In genomic region chr17:14230698-14231430, GRCm38 (mm10) we compare ENCODE assay signal across 12 mouse cellular contexts. TPM values are rescaled to one million over a fixed set of nuclear protein-coding genes. Genes with fewer than 3 reads are reported as not detected.
DNase-seq lines count a peak whose midpoint lies in the region; ATAC-seq lines count a peak whose summit lies in the region.
"Had no signal": no experiment of that assay in that cellular context is flagged by ENCODE, and none has a peak within 500 bp of the region (broad histone marks: within the 10 kb centered on the region; RNA-seq: fewer than 3 reads in every experiment).

No protein-coding gene starts in this region.

- H3K27ac ChIP-seq in midbrain, embryonic 13.5 days = no peak overlapping the region
- no peak overlapping the region for H3K27ac ChIP-seq in midbrain, embryonic 10.5 days (replicated peaks)
- peak overlapping the region; percentile 49 for H3K27ac ChIP-seq in intestine, embryonic 15.5 days
- H3K27ac ChIP-seq in stomach, embryonic 15.5 days = peak overlapping the region; percentile 67
- no peak overlapping the region for H3K27ac ChIP-seq in forebrain, embryonic 14.5 days (ENCODE audit: low read depth, low read length)
- H3K27ac ChIP-seq: neural tube, embryonic 12.5 days had no signal

- H3K4me1 ChIP-seq in midbrain, embryonic 13.5 days (replicated peaks) = no peaks in the 10 kb centered on the region; the same call in 1 of the 2 replicates
- peaks cover 21% of the 10 kb centered on the region for H3K4me1 ChIP-seq in midbrain, embryonic 10.5 days
- peaks cover 25% of the 10 kb centered on the region for H3K4me1 ChIP-seq in intestine, embryonic 15.5 days (replicated peaks)
- peaks cover 24% of the 10 kb centered on the region; the same call in 1 of the 2 replicates for H3K4me1 ChIP-seq in stomach, embryonic 15.5 days
- H3K4me1 ChIP-seq in forebrain, embryonic 14.5 days (ENCODE audit: control insufficient read depth, insufficient read depth, low read length) = no peaks in the 10 kb centered on the region
- H3K4me1 ChIP-seq: heart, embryonic 12.5 days had no signal

- H3K9ac ChIP-seq in midbrain, embryonic 13.5 days (replicated peaks) = 0 out of 2 replicates have a peak overlapping the region, but pooled peaks have one; percentile 29
- no peak overlapping the region for H3K9ac ChIP-seq in intestine, embryonic 15.5 days
- H3K9ac ChIP-seq in stomach, embryonic 15.5 days = no peak overlapping the region
- H3K9ac ChIP-seq in forebrain, embryonic 14.5 days (ENCODE audit: low read length) = no peak overlapping the region
- H3K9ac ChIP-seq: heart, embryonic 12.5 days; neural tube, embryonic 12.5 days had no signal

- H3K4me2 ChIP-seq in midbrain, embryonic 13.5 days (replicated peaks) = no peak overlapping the region
- no peak overlapping the region for H3K4me2 ChIP-seq in intestine, embryonic 15.5 days (replicated peaks)
- H3K4me2 ChIP-seq in stomach, embryonic 15.5 days = no peak overlapping the region; the same call in 1 of the 2 replicates
- no peak overlapping the region for H3K4me2 ChIP-seq in forebrain, embryonic 14.5 days (ENCODE audit: low read length)
- H3K4me2 ChIP-seq: heart, embryonic 12.5 days; neural tube, embryonic 12.5 days had no signal

- no peak for ATAC-seq in midbrain, embryonic 13.5 days
- ATAC-seq in intestine, embryonic 15.5 days = 0 out of 2 replicates have a peak, but pooled peaks have one; percentile 4
- ATAC-seq in stomach, embryonic 15.5 days (ENCODE audit: insufficient read depth, low FRiP score, low read depth) = 0 out of 2 replicates have a peak, but pooled peaks have one; percentile 10
- ATAC-seq in forebrain, embryonic 14.5 days = no peak

- H3K9me3 ChIP-seq in midbrain, embryonic 13.5 days = no peaks in the 10 kb centered on the region
- H3K9me3 ChIP-seq in midbrain, embryonic 10.5 days (replicated peaks) = no peaks in the 10 kb centered on the region
- H3K9me3 ChIP-seq in intestine, embryonic 15.5 days = no peaks in the 10 kb centered on the region
- H3K9me3 ChIP-seq in stomach, embryonic 15.5 days = no peaks in the 10 kb centered on the region
- no peaks in the 10 kb centered on the region for H3K9me3 ChIP-seq in forebrain, embryonic 14.5 days (replicated peaks; ENCODE audit: control insufficient read depth, low read length)
- H3K9me3 ChIP-seq: heart, embryonic 12.5 days; neural tube, embryonic 12.5 days had no signal

- H3K36me3 ChIP-seq in midbrain, embryonic 13.5 days = no peaks in the 10 kb centered on the region
- no peaks in the 10 kb centered on the region for H3K36me3 ChIP-seq in midbrain, embryonic 10.5 days
- no peaks in the 10 kb centered on the region for H3K36me3 ChIP-seq in intestine, embryonic 15.5 days
- no peaks in the 10 kb centered on the region for H3K36me3 ChIP-seq in stomach, embryonic 15.5 days
- H3K36me3 ChIP-seq in forebrain, embryonic 14.5 days (ENCODE audit: control insufficient read depth, insufficient read depth, low read length) = no peaks in the 10 kb centered on the region
- H3K36me3 ChIP-seq: heart, embryonic 12.5 days; neural tube, embryonic 12.5 days had no signal

- DNase-seq in gastrocnemius, postnatal 10 days = peak; percentile 34
- no peak for DNase-seq in gastrocnemius, postnatal 25 days
- DNase-seq in midbrain, embryonic 10.5 days (ENCODE audit: low spot score) = no peak
- no peak for DNase-seq in right cerebral cortex, adult 18-20 months
- DNase-seq in forebrain, embryonic 14.5 days (ENCODE audit: low spot score) = no peak
- DNase-seq: adrenal gland, postnatal 10 days; cerebellum, adult 18-20 months had no signal

- 28% methylated on average over 13 of the region's 13 CpGs for WGBS in midbrain, embryonic 13.5 days
- WGBS in midbrain, embryonic 10.5 days = 23% methylated on average over 13 of the region's 13 CpGs
- 18% methylated on average over 13 of the region's 13 CpGs for WGBS in intestine, embryonic 15.5 days
- 9% methylated on average over 13 of the region's 13 CpGs for WGBS in stomach, embryonic 15.5 days
- 18% methylated on average over 13 of the region's 13 CpGs for WGBS in forebrain, embryonic 14.5 days

- H3K4me3 ChIP-seq in midbrain, embryonic 13.5 days (replicated peaks) = no peak overlapping the region
- H3K4me3 ChIP-seq in midbrain, embryonic 10.5 days = no peak overlapping the region
- H3K4me3 ChIP-seq in intestine, embryonic 15.5 days (replicated peaks) = no peak overlapping the region
- no peak overlapping the region for H3K4me3 ChIP-seq in stomach, embryonic 15.5 days (replicated peaks)
- H3K4me3 ChIP-seq in forebrain, embryonic 14.5 days (ENCODE audit: low read depth, low read length) = no peak overlapping the region
- H3K4me3 ChIP-seq: heart, embryonic 12.5 days; neural tube, embryonic 12.5 days had no signal

- no peaks in the 10 kb centered on the region for H3K27me3 ChIP-seq in midbrain, embryonic 13.5 days
- peaks cover 16% of the 10 kb centered on the region; the same call in 1 of the 2 replicates for H3K27me3 ChIP-seq in midbrain, embryonic 10.5 days (ENCODE audit: low read depth, poor library complexity, severe bottlenecking)
- H3K27me3 ChIP-seq in intestine, embryonic 15.5 days (replicated peaks) = no peaks in the 10 kb centered on the region
- no peaks in the 10 kb centered on the region for H3K27me3 ChIP-seq in stomach, embryonic 15.5 days (replicated peaks)
- H3K27me3 ChIP-seq in forebrain, embryonic 14.5 days (replicated peaks; ENCODE audit: control insufficient read depth, insufficient read depth, low read length) = no peaks in the 10 kb centered on the region
- H3K27me3 ChIP-seq: neural tube, embryonic 12.5 days had no signal

RNA-seq across cellular contexts. Expression of gene Dact2, which starts 26.8 kb away (rescaled TPM):
- total RNA-seq in gastrocnemius, postnatal 10 days (2021) = 1 to 10 TPM; 2.0 to 3.5 TPM
- 1 to 10 TPM; 2.9 to 3.3 TPM for total RNA-seq in gastrocnemius, postnatal 25 days (2021)
- 0.66 and 0.94 TPM in 2 replicates for polyA plus RNA-seq in midbrain, embryonic 13.5 days (2015; fragmentation: Nextera tagmentation; extraction: Ambion mirVana)
- 0.42 and 0.48 TPM in 2 replicates for polyA plus RNA-seq in midbrain, embryonic 10.5 days (2016; fragmentation: Nextera tagmentation; extraction: Ambion mirVana)
- polyA plus RNA-seq in intestine, embryonic 15.5 days (2015; fragmentation: Nextera tagmentation; extraction: Ambion mirVana) = 5.7 and 6.1 TPM in 2 replicates
- 5.2 and 7.1 TPM in 2 replicates for polyA plus RNA-seq in stomach, embryonic 15.5 days (2015; fragmentation: Nextera tagmentation; extraction: Ambion mirVana)
- polyA plus RNA-seq in forebrain, embryonic 14.5 days (2014; fragmentation: Nextera tagmentation; extraction: Ambion mirVana) = 0.99 and 1.4 TPM in 2 replicates

RNA-seq across cellular contexts. Expression of gene Smoc2, which starts 48.4 kb away (rescaled TPM):
- total RNA-seq in gastrocnemius, postnatal 10 days (2021) = 10 to 100 TPM; 91.1 to 92.9 TPM
- 10 to 100 TPM; 62.2 to 65.8 TPM for total RNA-seq in gastrocnemius, postnatal 25 days (2021)
- polyA plus RNA-seq in midbrain, embryonic 13.5 days (2015; fragmentation: Nextera tagmentation; extraction: Ambion mirVana) = 1.5 and 1.6 TPM in 2 replicates
- polyA plus RNA-seq in midbrain, embryonic 10.5 days (2016; fragmentation: Nextera tagmentation; extraction: Ambion mirVana) = 2.3 and 6.1 TPM in 2 replicates
- 122 and 132 TPM in 2 replicates for polyA plus RNA-seq in intestine, embryonic 15.5 days (2015; fragmentation: Nextera tagmentation; extraction: Ambion mirVana)
- 121 TPM in 2 replicates for polyA plus RNA-seq in stomach, embryonic 15.5 days (2015; fragmentation: Nextera tagmentation; extraction: Ambion mirVana)
- 1.3 and 2.2 TPM in 2 replicates for polyA plus RNA-seq in forebrain, embryonic 14.5 days (2014; fragmentation: Nextera tagmentation; extraction: Ambion mirVana)

Comparison
In these comparisons a context has a peak if more than half of its experiments do, and no peak if none do; other contexts are left out.
1. ATAC-seq: peak in intestine, embryonic 15.5 days (single experiment) and stomach, embryonic 15.5 days (single experiment); none in midbrain, embryonic 13.5 days (single experiment) and forebrain, embryonic 14.5 days (single experiment).
2. H3K27ac ChIP-seq: peak in intestine, embryonic 15.5 days (single experiment) and stomach, embryonic 15.5 days (single experiment); none in midbrain, embryonic 13.5 days (single experiment), midbrain, embryonic 10.5 days (single experiment) and forebrain, embryonic 14.5 days (single experiment).
3. RNA of gene Smoc2, which starts 48.4 kb away (polyA plus RNA-seq): 122 to 132 TPM in intestine, embryonic 15.5 days and 121 TPM in stomach, embryonic 15.5 days; 2.3 to 6.1 TPM in midbrain, embryonic 10.5 days, 1.5 to 1.6 TPM in midbrain, embryonic 13.5 days and 1.3 to 2.2 TPM in forebrain, embryonic 14.5 days; every median in the first group is over 10 times any median in the second.